Mouse (Mus musculus) cerebellum, adult 2 months (tissue): ENCODE results near the gene Emilin1.

Experiments used
- CTCF ChIP-seq: fragments of 200-500 bp; IDR thresholded peaks from 2 replicates; pipeline ENCODE4 v1.5.1; 2011; ENCODE audit warnings: low read depth, mild to moderate bottlenecking, control low read depth, low read length, moderate library complexity, borderline replicate concordance; ENCODE audit not compliant: insufficient read depth
- POLR2A ChIP-seq: fragments of 200-500 bp; IDR thresholded peaks from 2 replicates; pipeline ENCODE4 v1.6.1; 2011; ENCODE audit warnings: low read length, control low read depth, borderline replicate concordance; ENCODE audit not compliant: insufficient read depth

- no peak for TF ChIP-seq POLR2A
- no peak for TF ChIP-seq CTCF
Observed at GRCm38 (mm10) chr5:30966189-30966588, 53.0 kb downstream of the Emilin1 start.
